Mouse (Mus musculus) heart, embryonic 14.5 days (tissue): ENCODE measurements at regions not wholly inside any gene's neighbourhood (a gene's known extent, or its start where the extent isn't known, plus 50 kb on each side); places are given as distances from the start of the nearest gene placed in this dataset.

Source experiments
- ATAC-seq: fragments of 200-750 bp; cut with Nextera tagmentation; 2 replicates; pipeline ENCODE4 v1.8.0; 2017; ENCODE audit warnings: low read depth, moderate TSS enrichment; ENCODE audit not compliant: insufficient number of reproducible peaks, insufficient read depth, low FRiP score
- H3K27ac ChIP-seq, 2 experiments: fragments of 200-500 bp in 1 of 2; fragments of 300-500 bp in 1 of 2; sonication (generic) in 1 of 2; replicated peaks in 1 of 2; 2 replicates each; pipeline ENCODE4 v1.5.1; 2012 to 2014; ENCODE audit warnings: low read depth in 2 of 2, low read length in 2 of 2, control low read depth in 1 of 2, mild to moderate bottlenecking in 1 of 2, mixed read lengths in 1 of 2; ENCODE audit not compliant: control insufficient read depth in 1 of 2, insufficient read depth in 1 of 2
- H3K27me3 ChIP-seq: fragments of 300-500 bp; sonication (generic); 2 replicates; pipeline ENCODE4 v1.6.1; 2014; ENCODE audit warnings: mild to moderate bottlenecking, low read length, control low read depth; ENCODE audit not compliant: control insufficient read depth, insufficient read depth
- H3K36me3 ChIP-seq: fragments of 300-500 bp; sonication (generic); 2 replicates; pipeline ENCODE4 v1.6.1; 2014; ENCODE audit warnings: mild to moderate bottlenecking, control low read depth, low read length, mixed read lengths; ENCODE audit not compliant: control insufficient read depth, insufficient read depth
- H3K4me1 ChIP-seq, 2 experiments: fragments of 200-500 bp in 1 of 2; fragments of 300-500 bp in 1 of 2; sonication (generic) in 1 of 2; 2 replicates each; pipeline ENCODE4 v1.6.1; 2012 to 2014; ENCODE audit warnings: low read length in 2 of 2, control low read depth in 1 of 2, mixed read lengths in 1 of 2; ENCODE audit not compliant: control insufficient read depth in 2 of 2, insufficient read depth in 2 of 2
- H3K4me2 ChIP-seq: fragments of 300-500 bp; sonication (generic); 2 replicates; pipeline ENCODE4 v1.6.1; 2014; ENCODE audit warnings: mild to moderate bottlenecking, low read length
- H3K4me3 ChIP-seq, 2 experiments: fragments of 200-500 bp in 1 of 2; fragments of 300-500 bp in 1 of 2; sonication (generic) in 1 of 2; 2 replicates each; pipeline ENCODE4 v1.5.1; 2012 to 2014; ENCODE audit warnings: low read length in 2 of 2, mild to moderate bottlenecking in 2 of 2, control low read depth in 1 of 2, low read depth in 1 of 2, moderate library complexity in 1 of 2; ENCODE audit not compliant: control insufficient read depth in 1 of 2, insufficient read depth in 1 of 2
- H3K9ac ChIP-seq: fragments of 300-500 bp; sonication (generic); 2 replicates; pipeline ENCODE4 v1.6.1; 2014; ENCODE audit warnings: mild to moderate bottlenecking, low read length
- H3K9me3 ChIP-seq: fragments of 300-500 bp; sonication (generic); 2 replicates; pipeline ENCODE4 v1.6.1; 2016; ENCODE audit warnings: low read length, control low read depth; ENCODE audit not compliant: control insufficient read depth
- WGBS: fragments of 180-500 bp; shearing (Covaris S2); extraction: QIAGEN DNeasy Blood & Tissue Kit; methylation state at CpG from one replicate; pipeline ENCODE4 v1.1.7; 2014; 5-methylcytosine and 5-hydroxymethylcytosine counted together

GRCm38 (mm10) chr4:12273369-12273768 is 101.6 kb upstream of the Fam92a start:
- Histone ChIP-seq H3K36me3 (no peaks in the 10 kb centered on the region), H3K27me3 (no peaks in the 10 kb centered on the region), H3K4me3 (no peak overlapping the region), H3K9me3 (no peaks in the 10 kb centered on the region), H3K27ac (no peak overlapping the region), H3K9ac (no peak overlapping the region), H3K4me2 (no peak overlapping the region), H3K4me1 (peaks cover 2 to 7% of the 10 kb centered on the region in 2 experiments; a peak in 3 of 4 replicates)
- no peak for ATAC-seq
- WGBS: 71% methylated on average over 6 of the region's 6 CpGs

DNA sequence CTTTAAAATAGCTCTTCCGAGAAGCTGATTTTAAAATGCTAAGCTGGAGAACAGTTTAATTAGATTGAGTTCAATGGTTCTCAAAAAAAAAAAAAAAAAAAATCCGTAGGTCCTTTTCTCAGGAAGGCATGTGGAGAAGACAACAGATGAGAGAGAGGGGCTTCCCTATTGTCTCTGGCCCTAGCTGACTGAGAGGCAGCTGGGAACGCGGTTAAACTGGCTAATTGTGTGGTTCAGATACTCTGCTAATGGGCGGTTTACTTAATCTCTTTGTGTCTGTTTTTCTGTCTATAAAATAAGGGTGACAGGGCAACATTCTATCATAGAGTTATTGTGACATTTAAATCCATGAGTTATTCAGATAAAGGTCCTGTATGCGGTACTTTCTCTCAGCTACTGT is 101.1 kb upstream of the Fam92a start:
- H3K9ac ChIP-seq: no peak overlapping the region
- ATAC-seq: no peak
- peaks cover 2 to 5% of the 10 kb centered on the region in 2 experiments; a peak in 3 of 4 replicates for H3K4me1 ChIP-seq
- no peak overlapping the region for H3K27ac ChIP-seq
- no peak overlapping the region for H3K4me2 ChIP-seq
- H3K9me3 ChIP-seq: no peaks in the 10 kb centered on the region
- H3K36me3 ChIP-seq: no peaks in the 10 kb centered on the region
- 74% methylated on average over 6 of the region's 6 CpGs for WGBS
- no peak overlapping the region for H3K4me3 ChIP-seq
- no peaks in the 10 kb centered on the region for H3K27me3 ChIP-seq

GRCm38 (mm10) chr4:12272378-12272777 is 100.6 kb upstream of the Fam92a start:
- Histone ChIP-seq H3K36me3 (no peaks in the 10 kb centered on the region), H3K9me3 (no peaks in the 10 kb centered on the region), H3K9ac (no peak overlapping the region), H3K27me3 (no peaks in the 10 kb centered on the region), H3K27ac (no peak overlapping the region), H3K4me1 (no peaks in the 10 kb centered on the region), H3K4me2 (no peak overlapping the region), H3K4me3 (no peak overlapping the region)
- 83% methylated on average over 6 of the region's 6 CpGs for WGBS
- ATAC-seq: no peak

- no peaks in the 10 kb centered on the region for H3K4me1 ChIP-seq
- no peaks in the 10 kb centered on the region for H3K9me3 ChIP-seq
- no peak overlapping the region for H3K27ac ChIP-seq
- no peaks in the 10 kb centered on the region for H3K36me3 ChIP-seq
- no peak overlapping the region for H3K4me3 ChIP-seq
- H3K27me3 ChIP-seq: no peaks in the 10 kb centered on the region
- no peak for ATAC-seq
- no peak overlapping the region for H3K4me2 ChIP-seq
- no peak overlapping the region for H3K9ac ChIP-seq
Observed at GRCm38 (mm10) chr4:12263746-12264145, 91.9 kb upstream of the Fam92a start.

DNA sequence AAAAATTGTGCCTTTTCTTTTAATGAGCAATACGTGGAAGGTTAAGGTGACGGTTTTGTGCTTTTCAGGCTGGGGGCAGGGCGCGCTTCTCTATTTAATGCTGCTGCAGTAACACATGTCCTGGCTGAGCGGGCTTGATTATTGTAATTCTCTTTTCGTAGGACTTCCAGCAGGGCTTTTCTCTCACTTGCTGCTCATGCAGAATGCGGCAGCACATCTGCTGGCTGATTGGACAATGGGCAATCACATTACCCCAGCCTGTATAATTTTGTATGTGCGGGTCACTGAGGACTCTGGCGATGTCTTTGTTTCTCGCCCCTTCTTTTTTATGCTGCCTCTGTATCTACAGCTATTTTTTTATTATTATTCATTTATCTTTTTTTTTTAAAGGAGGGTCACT is 91.4 kb upstream of the Fam92a start:
- H3K9ac ChIP-seq: no peak overlapping the region
- no peak for ATAC-seq
- 90% methylated on average over 10 of the region's 10 CpGs for WGBS

GRCm38 (mm10) chr4:12247994-12248393 is 76.2 kb upstream of the Fam92a start:
- Histone ChIP-seq H3K4me2 (no peak overlapping the region), H3K36me3 (no peaks in the 10 kb centered on the region), H3K27ac (no peak overlapping the region), H3K27me3 (no peaks in the 10 kb centered on the region), H3K4me1 (no peaks in the 10 kb centered on the region), H3K9ac (no peak overlapping the region), H3K9me3 (no peaks in the 10 kb centered on the region), H3K4me3 (no peak overlapping the region)
- ATAC-seq: no peak

More for the DNA sequence above, 91.4 kb upstream of the Fam92a start:
- Histone ChIP-seq H3K27me3 (no peaks in the 10 kb centered on the region), H3K9me3 (no peaks in the 10 kb centered on the region), H3K36me3 (no peaks in the 10 kb centered on the region), H3K27ac (no peak overlapping the region), H3K4me1 (no peaks in the 10 kb centered on the region), H3K4me3 (no peak overlapping the region), H3K4me2 (no peak overlapping the region)

DNA sequence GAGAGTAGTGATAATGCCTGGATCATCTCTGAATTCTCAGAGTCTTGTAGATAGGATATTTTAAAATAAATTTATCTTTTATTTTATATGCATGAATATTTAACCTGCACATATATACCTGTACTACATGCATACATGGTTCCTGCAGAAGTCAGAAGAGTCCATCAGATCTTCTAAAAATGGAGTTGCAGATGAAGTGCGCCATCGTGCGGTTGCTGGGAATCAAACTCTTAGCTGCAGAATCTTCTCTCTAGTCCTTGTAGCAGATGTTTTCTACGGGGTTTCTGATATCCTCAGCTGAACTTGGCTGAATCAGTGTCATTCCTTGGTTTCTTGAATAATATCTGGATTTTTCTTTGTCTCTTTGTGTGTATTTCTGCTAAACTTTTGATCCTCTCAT is 74.8 kb upstream of the Fam92a start:
- no peak for ATAC-seq
- Histone ChIP-seq H3K9me3 (no peaks in the 10 kb centered on the region), H3K36me3 (no peaks in the 10 kb centered on the region), H3K4me1 (no peaks in the 10 kb centered on the region), H3K4me2 (no peak overlapping the region), H3K27ac (no peak overlapping the region), H3K27me3 (no peaks in the 10 kb centered on the region), H3K4me3 (no peak overlapping the region), H3K9ac (no peak overlapping the region)
- WGBS: 64% methylated on average over 4 of the region's 4 CpGs

DNA sequence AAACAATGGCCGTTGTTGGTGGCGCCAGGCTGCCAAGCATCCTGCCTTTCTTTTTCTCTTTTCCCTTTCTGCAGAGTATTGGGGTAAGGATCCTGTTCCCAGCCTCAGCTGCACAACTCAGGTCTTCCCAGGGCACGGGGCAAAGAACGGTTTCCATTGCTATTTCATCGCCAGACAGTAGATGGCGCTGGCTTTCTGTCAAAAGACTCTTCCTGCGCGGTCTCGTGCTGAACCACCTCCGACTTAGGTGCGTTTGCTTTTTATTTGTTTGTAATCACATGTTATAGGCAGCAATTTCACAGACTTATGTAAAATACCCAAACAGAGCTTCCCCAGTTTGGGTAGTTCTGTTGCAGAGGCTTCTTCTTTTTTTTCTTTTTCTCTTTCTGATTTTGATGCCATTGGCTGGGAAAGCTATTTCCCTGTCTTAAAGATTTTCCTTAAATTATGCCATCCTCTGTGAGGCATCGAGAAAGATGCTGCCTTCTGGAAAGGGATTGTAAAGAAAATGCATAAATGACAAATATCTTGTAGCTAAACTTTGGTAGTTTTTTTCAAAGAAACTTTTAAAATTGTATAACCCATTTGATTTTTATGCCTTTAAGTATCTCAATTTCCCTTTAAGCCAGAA is 69.2 kb upstream of the Fam92a start:
- Histone ChIP-seq H3K4me2 (peak overlapping the region; percentile 57), H3K27me3 (no peaks in the 10 kb centered on the region), H3K36me3 (no peaks in the 10 kb centered on the region), H3K9ac (no peak overlapping the region), H3K4me1 (no peaks in the 10 kb centered on the region), H3K9me3 (no peaks in the 10 kb centered on the region), H3K27ac (no peak overlapping the region), H3K4me3 (0 out of 4 replicates have a peak overlapping the region, but pooled peaks of 1 of the 2 experiments have one; percentile 16)
- 2% methylated on average over 12 of the region's 12 CpGs for WGBS
- ATAC-seq: no peak
